Mouse (Mus musculus) megakaryocyte-erythroid progenitor cell, adult 5-6 weeks (primary cell): ENCODE data around the gene Slc26a8. TPM values are rescaled to one million over a fixed set of nuclear protein-coding genes. Genes with fewer than 3 reads are reported as not detected.
A peak's percentile ranks its signal among the peaks of the same experiment; 100 is the strongest.

ENCODE experiments used
- ATAC-seq: replicated peaks from 2 replicates; pipeline ENCODE4 v1.8.0; 2016; ENCODE audit warnings: mild to moderate bottlenecking, inconsistent platforms; ENCODE audit not compliant: severe bottlenecking, poor library complexity, low FRiP score, low TSS enrichment
- total RNA-seq, 2 experiments: library from RNA; stranded (forward) in 1 of 2; stranded (reverse) in 1 of 2; fragments of 200-1000, 215-1000 nt in 1 of 2; fragments of >200 nt in 1 of 2; fragmentation: Nextera tagmentation in 1 of 2; gene quantifications; 2 replicates each; pipeline ENCODE4 v1.2.3; 2014 to 2017

Gene Slc26a8
- total RNA-seq, 2 experiments from 2014 or later: 1.2 to 1.9 TPM

DNA sequence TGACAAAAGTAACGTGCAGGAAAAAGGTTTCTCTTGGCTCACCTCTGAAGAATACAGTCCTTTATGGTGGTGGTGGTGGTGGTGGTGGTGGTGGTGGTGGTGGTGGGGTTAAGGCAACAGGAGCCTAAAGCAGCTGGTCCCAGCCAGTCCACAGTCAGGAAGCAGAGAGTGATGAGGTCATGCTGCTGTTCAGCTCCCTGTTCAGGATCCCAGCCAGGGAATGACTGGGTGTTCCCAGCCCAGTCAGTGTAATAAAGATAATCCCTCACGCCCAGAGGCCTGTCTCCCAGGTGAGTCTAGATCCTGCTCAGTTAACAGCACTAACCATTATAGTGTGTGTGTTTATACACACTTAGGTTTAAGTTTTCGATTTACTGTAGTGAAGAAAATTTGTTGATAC, 11.7 kb upstream of the Slc26a8 start:
- ATAC-seq: no peak

DNA sequence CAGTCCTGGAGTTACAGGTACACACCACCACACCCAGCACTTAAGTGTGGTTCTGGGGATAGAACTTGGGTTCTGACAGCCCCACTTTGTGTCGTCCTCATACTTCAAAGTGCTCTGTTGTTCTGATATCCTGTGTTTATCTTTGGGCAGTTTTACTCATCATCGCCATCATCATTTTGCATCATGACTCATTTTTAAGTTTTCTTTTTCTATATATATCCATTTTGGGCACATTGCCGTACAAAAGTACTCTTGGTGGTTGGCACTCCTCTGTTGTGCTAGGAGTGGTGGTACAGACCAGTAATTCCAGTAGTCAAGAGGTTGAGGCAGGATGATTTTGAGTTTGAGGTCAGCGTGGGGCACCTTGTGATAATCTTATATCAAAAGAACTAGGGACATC, 11.1 kb upstream of the Slc26a8 start:
- ATAC-seq: no peak

DNA sequence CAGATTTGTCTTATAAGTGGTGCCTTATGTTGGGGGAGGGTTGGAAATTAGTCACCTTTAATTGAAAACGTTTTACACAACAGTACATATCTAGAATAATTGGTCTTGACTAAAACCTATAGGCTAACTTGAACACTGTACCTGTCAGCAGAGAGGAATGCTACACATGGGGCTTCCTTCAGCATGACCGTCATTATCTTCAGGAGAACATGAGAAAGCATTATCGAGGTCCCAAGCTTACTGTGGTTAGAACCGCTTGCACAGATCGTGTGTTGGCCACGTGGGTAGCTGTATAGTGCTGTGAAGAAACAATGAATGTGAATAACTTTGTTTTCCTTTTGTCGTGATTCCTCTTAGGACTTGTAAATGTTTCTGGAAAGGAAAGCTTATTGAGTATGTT, 9.8 kb upstream of the Slc26a8 start:
- ATAC-seq: peak; percentile 88

DNA sequence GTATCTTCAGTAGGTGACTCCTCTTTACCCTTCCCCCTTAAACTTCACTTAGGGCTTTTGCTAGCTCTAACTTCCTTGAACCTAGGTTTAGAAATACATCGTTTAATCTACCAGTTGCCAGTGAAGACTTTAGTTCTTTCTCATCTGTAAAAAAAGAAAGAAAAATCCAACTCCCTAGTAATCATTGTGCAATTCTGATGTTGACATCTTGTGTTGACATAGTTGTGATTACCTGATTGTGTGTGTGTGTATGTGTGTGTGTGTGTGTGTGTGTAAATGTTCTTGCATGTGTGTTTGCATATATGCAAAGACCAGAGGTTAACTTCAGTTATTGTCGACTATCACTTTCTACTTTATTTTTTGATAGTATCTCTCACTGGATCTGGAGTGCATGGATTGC, 8.6 kb upstream of the Slc26a8 start:
- no peak for ATAC-seq

DNA sequence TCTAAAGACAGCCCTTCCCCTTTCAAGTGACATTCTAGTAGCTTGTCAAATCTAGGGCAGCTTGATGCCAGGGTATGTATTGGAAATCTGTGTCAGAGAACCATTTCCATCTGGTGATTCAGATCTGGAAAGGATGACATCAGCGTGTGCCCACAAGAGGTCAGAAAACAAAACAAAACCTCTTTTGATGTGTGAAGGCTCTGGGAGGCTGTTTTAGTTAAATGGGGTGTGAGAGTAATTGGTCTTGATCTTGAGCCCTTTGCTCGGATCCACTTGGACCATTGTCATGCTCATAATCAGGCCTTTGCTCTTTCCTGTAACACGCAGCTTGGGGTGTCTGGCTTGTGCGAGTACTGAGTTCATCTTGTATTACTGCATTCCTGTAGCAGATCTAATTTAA, 8.2 kb upstream of the Slc26a8 start:
- ATAC-seq: no peak

DNA sequence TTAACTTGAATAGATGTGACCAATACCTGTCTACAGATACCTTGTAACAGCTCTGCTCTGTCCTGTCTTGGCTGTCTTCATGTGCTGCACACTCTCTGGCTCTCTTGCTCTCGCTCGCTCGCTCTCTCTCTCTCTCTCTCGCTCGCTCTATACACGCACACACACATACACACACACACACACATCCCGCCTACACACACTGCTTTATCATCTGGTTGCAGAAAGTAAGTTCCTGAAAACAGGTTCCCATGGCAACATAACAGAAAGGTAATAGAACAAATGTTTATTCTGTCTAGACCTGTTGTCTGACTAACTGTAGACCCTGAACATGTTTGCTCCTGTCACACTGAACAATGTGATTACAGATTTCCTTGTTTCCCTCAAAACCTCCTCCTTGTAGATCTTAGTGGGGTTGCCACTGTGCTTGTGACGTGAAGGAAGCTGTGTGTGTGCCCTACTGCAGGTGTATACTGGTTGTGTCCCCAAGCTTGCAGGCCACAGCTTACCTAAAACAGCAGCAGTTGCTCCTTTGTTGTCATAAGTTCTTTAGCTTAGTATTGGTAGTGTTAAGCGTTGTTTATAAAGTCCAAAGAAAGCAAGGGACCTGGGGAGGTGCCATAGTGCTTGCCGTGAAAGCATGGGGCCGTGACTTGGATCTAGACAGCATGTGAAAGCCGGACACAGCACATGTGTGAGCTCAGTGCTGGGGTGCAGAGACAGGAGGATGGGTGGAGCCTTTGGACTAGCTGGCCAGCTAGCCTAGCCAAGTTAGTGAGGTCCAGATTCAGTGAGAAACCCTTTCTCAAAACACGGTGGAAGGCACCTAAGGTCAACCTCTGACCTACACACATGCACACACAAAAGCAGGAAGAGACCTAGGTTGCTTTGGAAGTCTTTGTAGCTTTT, 7.5 kb upstream of the Slc26a8 start:
- peak; percentile 73 for ATAC-seq

DNA sequence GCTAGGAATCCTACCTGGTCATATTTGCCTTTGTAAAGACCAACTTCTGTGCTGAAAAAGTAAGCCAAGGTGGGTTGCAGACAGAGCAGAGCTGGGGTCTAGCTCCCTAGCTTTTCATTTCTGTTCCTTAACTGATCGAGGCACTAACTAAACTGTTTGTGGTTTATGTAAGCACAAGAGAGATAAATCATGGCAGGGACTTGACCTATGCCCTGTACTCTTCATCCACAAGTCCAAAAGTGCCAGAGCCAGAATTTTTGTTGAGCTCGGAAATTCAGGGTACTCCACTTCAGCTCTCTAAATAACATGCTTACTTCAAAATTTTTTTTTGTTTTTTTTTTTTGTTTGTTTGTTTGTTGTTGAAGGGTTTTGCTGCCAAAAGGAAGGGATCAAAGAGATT, 6.6 kb upstream of the Slc26a8 start:
- no peak for ATAC-seq

DNA sequence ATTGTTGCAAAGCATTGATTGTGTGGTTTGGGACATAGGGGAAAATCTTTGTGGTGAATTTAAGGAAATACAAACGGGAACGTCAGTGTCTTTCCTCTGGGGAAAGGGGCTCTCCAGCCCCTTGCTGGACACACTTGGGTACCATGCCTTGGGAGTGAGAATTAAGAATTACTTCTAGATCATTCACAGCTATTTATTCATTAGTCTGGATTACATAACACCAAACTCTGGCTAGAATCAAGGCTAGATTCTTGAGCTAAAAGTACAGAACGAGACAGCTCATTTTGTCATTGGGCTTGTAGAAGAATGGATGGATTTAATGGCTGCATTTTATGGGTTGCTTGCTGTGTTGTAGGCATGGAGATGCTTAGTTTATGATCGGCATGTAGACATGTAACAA, 4.8 kb upstream of the Slc26a8 start:
- ATAC-seq: no peak

DNA sequence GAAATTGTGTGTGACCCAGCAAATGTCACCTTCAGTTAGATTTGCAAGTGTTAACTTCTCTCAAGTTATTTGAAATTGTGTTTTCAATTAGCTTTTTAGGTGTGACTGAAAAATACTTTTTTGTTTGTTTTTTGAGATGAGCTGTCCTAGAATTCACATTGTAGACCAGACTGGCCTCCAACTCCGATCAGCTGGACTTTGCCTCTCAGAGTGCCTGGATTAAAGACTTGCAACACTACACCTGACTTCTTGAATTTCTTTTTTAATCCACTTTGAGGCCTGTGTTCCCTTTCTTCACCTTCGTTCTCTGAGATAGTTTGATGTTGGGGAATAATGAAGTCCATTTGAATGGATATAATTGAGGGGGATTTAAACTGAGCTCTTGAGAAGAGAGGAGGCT, 4.0 kb upstream of the Slc26a8 start:
- no peak for ATAC-seq

DNA sequence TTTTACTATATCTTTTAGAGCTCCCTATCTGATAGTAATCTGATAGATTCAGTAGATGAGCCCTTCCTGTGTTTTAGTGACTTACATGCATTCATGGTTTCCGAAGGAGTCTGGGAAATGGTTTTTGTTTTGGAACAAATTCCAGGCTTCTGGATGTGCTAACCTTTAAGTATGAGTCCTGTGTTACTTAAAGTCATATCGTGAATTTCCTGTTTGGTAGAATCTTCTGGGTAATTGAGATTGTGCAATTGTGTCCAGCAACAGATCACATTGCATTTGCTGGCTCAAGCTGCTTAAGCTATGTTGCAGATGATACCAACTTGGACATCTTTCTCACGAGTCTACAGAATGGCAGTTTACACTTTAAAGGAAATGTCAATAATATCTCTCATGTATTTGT, 3.1 kb upstream of the Slc26a8 start:
- ATAC-seq: no peak

DNA sequence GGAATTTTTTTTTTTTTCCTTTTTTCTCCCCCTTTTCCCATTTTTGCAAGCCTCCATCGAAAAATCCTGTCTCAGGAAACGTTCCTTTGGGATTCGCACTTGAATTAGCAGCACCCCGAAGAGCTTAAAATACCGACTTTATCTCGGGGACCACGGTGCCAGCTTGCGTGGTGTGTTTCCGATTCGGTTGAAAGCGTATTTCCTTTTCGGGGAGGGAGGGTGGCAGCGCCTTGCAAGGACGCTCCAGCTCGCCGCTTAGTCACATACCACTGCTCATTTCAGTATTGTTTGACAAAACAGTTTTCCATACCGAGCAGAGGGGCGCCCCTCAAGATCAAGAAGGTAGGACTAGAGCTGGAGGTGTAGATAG, 2.3 kb upstream of the Slc26a8 start:
- ATAC-seq: peak; percentile 34; the same call in 1 of the 2 replicates

DNA sequence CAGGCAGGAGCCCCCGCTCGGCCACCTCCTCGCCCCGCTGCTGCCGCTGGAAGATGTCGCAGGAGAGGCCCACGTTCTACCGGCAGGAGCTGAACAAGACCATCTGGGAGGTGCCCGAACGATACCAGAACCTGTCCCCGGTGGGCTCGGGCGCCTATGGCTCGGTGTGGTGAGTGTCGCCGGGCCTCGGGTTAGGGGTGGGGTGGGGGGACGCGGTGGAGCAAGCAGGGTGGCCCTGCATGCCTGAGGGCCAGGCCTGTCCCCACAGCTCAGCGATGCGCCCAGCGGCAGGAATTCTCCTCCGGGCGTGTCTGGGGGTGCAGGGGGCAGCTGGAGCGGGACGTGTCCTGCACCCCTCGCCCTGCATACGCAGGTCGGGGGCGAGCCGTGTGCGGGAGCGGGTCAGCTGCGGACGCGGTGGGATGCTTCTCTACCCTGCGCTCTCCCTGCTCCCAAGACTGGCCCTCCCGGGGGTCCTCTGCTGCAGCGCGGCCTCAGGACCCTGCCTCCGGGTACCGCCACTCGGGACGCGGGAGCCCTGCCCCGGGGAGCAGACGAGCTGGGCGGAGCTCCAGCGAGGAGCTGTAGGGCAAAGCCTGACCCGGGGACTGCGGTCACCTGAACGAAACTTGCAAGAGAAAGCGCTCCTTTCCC, 1.8 kb upstream of the Slc26a8 start:
- ATAC-seq: 0 out of 2 replicates have a peak, but pooled peaks have one; percentile 36

DNA sequence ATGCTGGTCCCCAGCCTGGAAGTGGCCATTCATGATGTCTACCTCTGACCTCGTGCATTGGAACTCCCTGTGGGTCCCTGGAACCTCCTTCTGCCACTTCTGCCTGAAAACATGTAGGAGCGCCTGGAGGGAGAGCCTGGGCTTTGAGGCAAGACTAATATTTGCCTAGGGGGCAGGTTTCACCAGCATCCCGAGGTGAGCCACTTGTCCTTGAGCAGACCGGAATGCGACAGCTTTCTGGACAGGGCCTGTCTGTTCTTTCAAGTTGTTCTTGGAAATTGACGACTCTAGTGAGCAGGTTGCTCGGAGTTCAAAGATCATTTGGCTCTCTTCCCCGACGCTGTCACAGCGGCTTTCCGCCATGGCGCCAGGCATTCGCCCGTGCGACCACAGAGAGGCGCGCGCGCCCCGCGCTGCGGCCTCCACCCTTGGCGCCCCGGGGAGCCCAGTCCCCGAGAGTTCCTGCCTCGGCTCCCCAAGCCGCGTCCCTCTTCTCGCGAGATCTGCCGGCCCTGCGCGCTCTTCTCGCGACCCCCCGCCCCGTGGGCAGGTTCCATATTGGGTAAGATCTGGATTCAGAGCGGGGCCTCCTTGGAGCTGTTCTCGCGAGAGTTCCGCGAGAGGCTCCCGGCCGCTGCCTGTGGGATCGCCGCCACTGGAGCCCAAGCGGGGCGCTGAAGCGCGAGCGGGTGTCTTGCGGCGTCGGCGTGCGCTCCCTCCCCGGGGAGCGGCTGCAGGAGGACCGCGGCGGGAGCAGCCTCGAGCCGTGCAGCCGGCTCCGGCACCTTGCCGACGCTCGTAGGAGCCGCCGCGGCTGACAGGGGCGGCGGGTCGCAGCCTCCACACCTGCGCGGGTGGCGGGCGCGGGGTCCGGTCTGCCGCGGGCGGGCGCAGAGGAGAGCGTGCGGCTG, 998 bp upstream of the Slc26a8 start, which contains the start of gene Mapk14:
TSS of gene Mapk14 (plus strand) at position 554 of the 911 bp plus-strand sequence.
- peak; percentile 86 for ATAC-seq

DNA sequence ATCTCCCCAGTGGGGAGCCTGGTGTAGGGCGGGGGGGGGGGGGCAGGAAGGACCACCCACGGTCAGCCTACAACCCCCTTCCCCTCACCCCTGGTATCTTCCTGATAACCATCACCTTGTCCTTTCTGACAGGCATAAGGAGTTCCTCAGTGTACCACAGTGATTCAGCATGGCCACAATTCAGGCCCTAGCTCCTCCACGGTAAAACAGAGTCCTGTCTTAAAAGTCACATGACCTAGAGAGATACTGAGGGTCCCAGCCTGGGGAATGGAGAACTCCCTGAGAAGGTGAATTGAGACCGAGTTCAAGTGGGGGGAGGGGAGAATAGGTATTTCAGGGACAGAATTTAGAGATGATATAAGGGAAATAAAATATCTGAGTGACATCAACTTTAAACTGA, 2.7 kb downstream of the Slc26a8 start:
- ATAC-seq: no peak

DNA sequence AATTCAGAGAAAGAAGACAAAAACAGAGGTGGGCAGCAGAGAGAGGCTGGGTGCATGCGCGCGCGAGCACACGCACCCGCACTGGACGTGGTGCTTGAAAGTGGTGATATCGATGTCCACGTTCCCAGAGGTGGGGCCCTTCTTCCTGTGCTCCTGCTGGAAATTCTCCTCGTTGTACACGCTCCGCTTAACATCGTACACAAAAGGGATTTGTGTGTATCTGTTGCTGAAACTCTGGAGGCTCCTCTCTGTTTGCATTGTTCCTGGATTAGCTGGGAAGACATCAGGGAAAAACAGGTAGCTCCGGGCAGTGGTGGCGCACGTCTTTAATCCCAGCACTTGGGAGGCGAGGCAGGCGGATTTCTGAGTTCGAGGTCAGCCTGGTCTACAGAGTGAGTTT, 5.4 kb downstream of the Slc26a8 start:
- ATAC-seq: no peak

DNA sequence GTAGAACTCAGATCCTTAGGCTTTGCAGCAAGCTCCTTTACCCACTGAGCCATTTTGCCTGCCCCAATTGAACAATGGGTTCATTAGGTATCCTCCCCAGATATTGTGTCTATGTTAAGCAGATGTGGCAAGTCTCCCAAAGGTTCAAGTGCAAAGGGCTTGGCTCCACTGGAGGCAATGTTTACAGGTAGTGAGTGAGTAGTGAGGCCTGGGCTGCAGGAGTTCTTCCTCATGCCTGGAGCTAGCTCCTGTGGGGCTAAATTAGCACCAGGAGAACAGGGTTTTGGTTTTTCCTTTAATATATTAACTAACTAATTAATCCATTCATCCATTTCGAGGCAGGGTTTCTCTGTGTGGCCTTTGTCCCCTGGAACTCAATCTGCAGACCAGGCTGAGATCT, 6.4 kb downstream of the Slc26a8 start:
- no peak for ATAC-seq

DNA sequence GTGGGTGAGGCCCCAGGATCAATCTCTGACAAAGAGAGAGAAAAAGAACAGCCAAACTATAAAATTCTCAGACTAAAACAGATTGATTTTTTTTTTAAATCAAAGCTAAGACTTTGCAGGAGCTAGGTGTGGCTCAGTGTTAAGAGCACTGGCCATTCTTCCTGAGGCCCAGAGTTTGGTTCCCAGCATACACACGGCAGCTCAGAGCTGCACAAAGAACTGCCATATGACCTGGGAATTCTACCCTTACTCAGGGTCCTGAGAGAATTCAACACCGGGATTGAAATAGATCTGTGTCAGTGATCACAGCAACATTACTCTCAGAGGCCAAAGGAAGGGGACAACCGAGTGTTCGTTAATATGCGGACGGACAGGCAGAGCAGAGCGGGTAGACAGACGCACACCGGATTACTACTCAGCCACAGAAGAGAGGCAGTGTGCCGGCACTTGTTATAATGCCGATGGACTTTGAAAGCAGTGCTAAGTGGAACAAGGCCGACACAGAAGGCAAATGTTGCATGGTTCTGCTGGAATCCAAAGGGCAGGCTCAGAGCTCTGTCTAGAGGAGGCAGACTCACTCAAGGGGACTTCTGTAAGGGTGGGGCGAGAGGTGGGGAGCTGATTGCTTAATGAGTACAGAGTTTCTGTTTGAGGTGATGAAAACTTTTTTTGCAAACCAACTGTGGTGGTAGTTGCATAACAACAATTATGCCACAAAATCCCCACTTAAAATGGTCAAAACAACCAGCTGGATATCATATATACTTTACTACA, 7.5 kb downstream of the Slc26a8 start:
- ATAC-seq: no peak

DNA sequence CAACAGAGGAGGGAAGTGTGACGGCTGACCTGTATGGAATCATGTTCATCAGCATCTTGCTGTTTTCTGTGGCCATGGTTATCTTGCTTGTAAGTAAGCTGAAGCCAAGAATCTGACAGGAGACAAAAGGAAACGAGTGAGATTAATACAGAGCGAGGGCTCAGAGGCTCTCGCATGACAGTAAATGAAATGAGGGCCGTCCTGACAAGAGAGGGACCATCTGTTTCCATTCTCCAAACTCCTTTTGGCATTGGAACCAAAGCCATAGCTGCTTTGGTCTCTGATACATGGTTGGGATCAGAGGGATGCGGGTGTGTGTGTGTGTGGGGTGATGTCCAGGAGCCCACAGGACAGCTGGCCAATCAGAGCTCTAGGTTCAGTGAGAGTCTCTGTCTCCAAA, 30.5 kb downstream of the Slc26a8 start:
- no peak for ATAC-seq

DNA sequence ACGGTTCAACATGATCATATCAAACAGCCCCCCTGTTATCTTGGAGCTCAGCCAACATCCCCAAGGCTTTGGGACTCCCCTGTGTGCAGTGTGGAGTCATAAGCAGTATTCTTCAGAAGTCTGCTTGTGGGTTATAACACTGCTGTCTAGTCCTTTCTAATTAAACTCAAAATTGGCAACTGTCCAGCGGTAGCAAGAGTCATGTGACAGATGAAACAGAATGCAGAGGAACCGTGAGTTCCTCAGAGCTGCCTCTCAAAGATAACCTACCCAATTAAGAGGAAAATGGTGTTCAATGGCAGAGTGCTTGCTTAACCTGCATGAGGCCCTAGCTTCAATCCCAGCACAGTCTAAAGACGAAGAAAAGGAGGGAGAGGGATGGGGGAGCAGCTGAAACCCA, 32.1 kb downstream of the Slc26a8 start:
- ATAC-seq: peak; percentile 76
